Mouse (Mus musculus) ES-E14 (cell line): ENCODE measurements around the gene Tha1. TPM values are rescaled to one million over a fixed set of nuclear protein-coding genes. Genes with fewer than 3 reads are reported as not detected.

Source experiments
- DNase-seq: peaks from one replicate; pipeline ENCODE4 v3.0.0-alpha.2; 2013; ENCODE audit warnings: low read depth, low spot score
- H3K27ac ChIP-seq: 2 replicates; pipeline ENCODE4 v1.5.1; 2012; ENCODE audit warnings: low read depth, mild to moderate bottlenecking, low read length, moderate library complexity, mixed read lengths; ENCODE audit not compliant: poor library complexity, insufficient read depth, severe bottlenecking
- H3K36me3 ChIP-seq: 2 replicates; pipeline ENCODE4 v1.6.1; 2012; ENCODE audit warnings: mild to moderate bottlenecking, low read length, moderate library complexity, mixed read lengths; ENCODE audit not compliant: control insufficient read depth, poor library complexity, insufficient read depth, severe bottlenecking
- H3K4me1 ChIP-seq, 2 experiments: fragments of 150-350 bp in 1 of 2; sonication (generic) in 1 of 2; 2 replicates each; pipeline ENCODE4 v1.6.1; 2012; ENCODE audit warnings: low read length in 2 of 2, mild to moderate bottlenecking in 1 of 2, mixed read lengths in 1 of 2; ENCODE audit not compliant: control insufficient read depth in 2 of 2, insufficient read depth in 2 of 2, poor library complexity in 1 of 2
- H3K4me3 ChIP-seq, 2 experiments: fragments of 150-350 bp in 1 of 2; sonication (generic) in 1 of 2; 2 replicates each; pipeline ENCODE4 v1.5.1; 2012; ENCODE audit warnings: low read length in 2 of 2, low read depth in 1 of 2, mild to moderate bottlenecking in 1 of 2, mixed read lengths in 1 of 2; ENCODE audit not compliant: insufficient read depth in 1 of 2, poor library complexity in 1 of 2, severe bottlenecking in 1 of 2
- H3K9ac ChIP-seq: 2 replicates; pipeline ENCODE4 v1.6.1; 2012; ENCODE audit warnings: low read depth, mild to moderate bottlenecking, low read length, mixed read lengths; ENCODE audit not compliant: poor library complexity, insufficient read depth, severe bottlenecking
- H3K9me3 ChIP-seq: fragments of 150-350 bp; sonication (generic); 2 replicates; pipeline ENCODE4 v1.6.1; 2012; ENCODE audit warnings: low read depth, mild to moderate bottlenecking, low read length; ENCODE audit not compliant: control insufficient read depth, insufficient read depth
- CHD2 ChIP-seq: IDR thresholded peaks from 2 replicates; pipeline ENCODE4 v1.6.1; 2014; ENCODE audit warnings: mild to moderate bottlenecking, low read depth, low read length, inconsistent platforms
- HCFC1 ChIP-seq: IDR thresholded peaks from 2 replicates; pipeline ENCODE4 v1.6.1; 2012; ENCODE audit warnings: low read length, inconsistent platforms, borderline replicate concordance; ENCODE audit not compliant: insufficient read depth
- MAFK ChIP-seq: IDR thresholded peaks from 2 replicates; pipeline ENCODE4 v1.6.1; 2014; ENCODE audit warnings: mild to moderate bottlenecking, low read depth, low read length, inconsistent platforms; ENCODE audit not compliant: insufficient read depth
- ZC3H11A ChIP-seq: IDR thresholded peaks from 2 replicates; pipeline ENCODE4 v1.6.1; 2012; ENCODE audit warnings: low read depth, mild to moderate bottlenecking, inconsistent platforms, low read length, borderline replicate concordance
- ZNF384 ChIP-seq: IDR thresholded peaks from 2 replicates; pipeline ENCODE4 v1.6.1; 2012; ENCODE audit warnings: low read depth, low read length, inconsistent platforms
- in situ Hi-C, 2 experiments: fragments of 600-800 bp; cut with MboI; formaldehyde crosslinking; loops; one replicate each; pipeline ENCODE4 v1.15.1; 2025; ENCODE audit warnings: low sequenced_read_pairs in 2 of 2, inconsistent platforms in 1 of 2; ENCODE audit not compliant: unreplicated experiment in 2 of 2
- total RNA-seq: library from RNA; depleted of rRNA; stranded (reverse); fragments of 300-350 nt; gene quantifications from 2 replicates; pipeline ENCODE4 v1.2.3, GENCODE M21; 2012

Gene Tha1
- total RNA-seq, 1 experiment = 1.2 TPM

DNA sequence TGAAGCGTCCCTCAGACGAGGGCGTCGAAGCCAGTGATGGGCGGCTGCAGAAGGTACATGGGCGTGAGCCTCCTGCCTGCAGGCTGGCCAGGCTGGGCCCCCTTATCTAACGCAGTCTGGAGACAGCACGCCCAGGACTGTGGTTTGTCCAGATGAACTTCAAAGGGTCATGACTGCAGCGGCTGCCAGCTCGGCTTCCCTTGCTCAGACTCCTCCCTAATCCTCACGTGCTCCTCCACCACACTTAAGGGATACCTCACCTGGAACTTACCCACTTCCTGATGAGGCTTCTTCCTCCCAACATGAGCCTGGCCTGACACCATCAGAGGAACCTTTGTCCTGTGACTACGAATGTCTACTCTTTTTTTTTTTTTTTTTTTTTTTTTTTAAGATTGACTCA, 41.2 kb upstream of the Tha1 start:
- Histone ChIP-seq H3K4me1 (peaks cover 2 to 10% of the 10 kb centered on the region in 2 experiments; a peak in 2 of 4 replicates), H3K9me3 (no peaks in the 10 kb centered on the region), H3K4me3 (no peak overlapping the region), H3K36me3 (no peaks in the 10 kb centered on the region), H3K9ac (no peak overlapping the region), H3K27ac (no peak overlapping the region)
- DNase-seq = no peak
- in situ Hi-C loops = no loop called here
- TF ChIP-seq HCFC1 = no peak
- no peak for TF ChIP-seq CHD2
- no peak for TF ChIP-seq ZC3H11A
- no peak for TF ChIP-seq ZNF384
- TF ChIP-seq MAFK = no peak

DNA sequence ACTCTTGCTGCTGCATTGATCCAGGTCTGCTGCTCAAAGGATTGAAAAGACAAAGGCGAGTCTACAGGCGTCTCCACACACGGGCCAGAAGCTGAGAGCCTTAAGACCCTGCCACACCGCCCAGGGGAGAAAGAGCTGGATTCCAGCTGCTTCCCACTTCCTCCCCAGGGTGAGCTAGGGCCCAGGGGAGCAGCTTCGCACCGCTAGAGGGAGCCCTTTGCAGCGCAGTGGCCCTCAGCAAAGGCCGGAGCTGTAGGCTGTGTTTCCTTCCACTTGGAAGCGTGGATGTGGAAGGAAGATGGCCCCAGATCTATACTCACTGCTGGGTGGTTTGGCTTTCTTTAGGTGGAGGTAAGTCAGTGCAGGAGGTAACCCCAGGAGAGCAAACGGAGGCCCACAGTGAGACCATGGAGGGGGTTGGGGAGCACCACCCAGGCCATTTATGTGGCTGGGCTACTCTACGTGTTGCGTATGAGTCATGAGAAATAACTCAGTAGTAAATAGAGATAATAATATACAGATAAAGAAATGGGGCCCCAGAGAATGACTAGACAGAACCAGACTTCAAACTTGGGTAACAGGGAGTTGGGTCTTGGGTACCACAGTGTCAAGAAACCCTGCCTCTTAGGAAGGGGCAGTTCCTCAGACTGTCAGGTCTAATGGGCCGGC, 39.5 kb upstream of the Tha1 start:
- TF ChIP-seq ZC3H11A (peak; percentile 63), ZNF384 (no peak), CHD2 (no peak), MAFK (no peak), HCFC1 (no peak)
- no peak overlapping the region for H3K4me3 ChIP-seq
- no peaks in the 10 kb centered on the region for H3K36me3 ChIP-seq
- no peaks in the 10 kb centered on the region for H3K9me3 ChIP-seq
- no peak overlapping the region; the same call in 1 of the 2 replicates for H3K27ac ChIP-seq
- H3K9ac ChIP-seq = peak overlapping the region; percentile 32; the same call in 1 of the 2 replicates
- peak; percentile 84 for DNase-seq
- in situ Hi-C loops = no loop called here
- H3K4me1 ChIP-seq = peaks cover 0 to 4% of the 10 kb centered on the region in 2 experiments; a peak in 2 of 4 replicates

DNA sequence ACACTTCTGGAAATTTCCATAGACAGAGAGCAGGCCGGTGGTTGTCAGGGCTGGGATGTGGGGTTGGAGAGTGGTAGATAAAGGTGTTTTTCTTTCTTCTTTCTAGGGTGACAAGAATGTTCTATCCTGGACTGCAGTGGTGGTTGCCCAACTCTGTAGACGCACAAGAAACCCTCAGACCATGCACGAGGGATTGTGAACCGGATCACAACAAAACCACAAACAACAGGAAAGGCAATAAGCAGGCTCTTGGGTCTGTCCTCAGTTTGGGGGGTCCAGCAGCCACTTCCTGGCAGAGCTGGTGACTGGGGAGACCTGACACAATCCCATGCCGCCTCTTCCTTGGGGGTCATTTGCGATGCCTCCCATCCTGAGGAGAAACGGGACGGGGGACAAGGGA, 36.1 kb upstream of the Tha1 start:
- Histone ChIP-seq H3K4me1 (peaks cover 2 to 9% of the 10 kb centered on the region in 2 experiments; a peak in 2 of 4 replicates), H3K9me3 (no peaks in the 10 kb centered on the region), H3K9ac (no peak overlapping the region), H3K27ac (no peak overlapping the region), H3K36me3 (no peaks in the 10 kb centered on the region), H3K4me3 (no peak overlapping the region)
- in situ Hi-C loops = no loop called here
- TF ChIP-seq ZNF384 = no peak
- TF ChIP-seq ZC3H11A = no peak
- TF ChIP-seq CHD2 = no peak
- TF ChIP-seq MAFK = no peak
- TF ChIP-seq HCFC1 = no peak
- DNase-seq = no peak

DNA sequence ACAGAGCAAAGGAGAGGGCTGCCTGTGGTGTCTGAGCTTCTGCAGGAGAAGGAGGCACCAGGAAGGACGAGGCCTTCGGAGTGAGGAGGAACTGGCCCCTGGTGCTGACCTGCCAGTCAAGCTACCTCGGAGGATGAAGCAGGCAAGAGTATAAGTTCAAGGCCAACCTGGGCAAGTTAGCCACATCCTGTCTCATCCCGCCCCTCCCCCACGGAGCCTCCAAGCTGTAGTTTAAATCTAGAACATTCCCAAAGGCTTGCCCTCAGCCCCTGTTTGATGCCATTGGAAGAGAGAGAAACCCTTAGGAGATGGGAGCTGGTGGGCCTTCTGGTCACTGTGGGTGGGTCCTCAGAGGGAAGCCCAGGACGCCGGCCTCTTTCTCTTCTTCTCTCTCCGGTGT, 31.2 kb upstream of the Tha1 start:
- no peak overlapping the region for H3K4me3 ChIP-seq
- no peak for TF ChIP-seq CHD2
- no peak for TF ChIP-seq ZNF384
- TF ChIP-seq HCFC1 = no peak
- TF ChIP-seq MAFK = no peak
- TF ChIP-seq ZC3H11A = no peak
- H3K36me3 ChIP-seq = no peaks in the 10 kb centered on the region
- H3K9me3 ChIP-seq = no peaks in the 10 kb centered on the region
- H3K4me1 ChIP-seq = peaks cover 2 to 18% of the 10 kb centered on the region in 2 experiments; a peak in 3 of 4 replicates
- H3K27ac ChIP-seq = no peak overlapping the region
- no peak for DNase-seq
- in situ Hi-C loops = no loop called here
- no peak overlapping the region for H3K9ac ChIP-seq
